Mouse (Mus musculus) liver, embryonic 14.5 days (tissue): ENCODE measurements around the gene Creb3l2.

Experiments used
- CTCF ChIP-seq: IDR thresholded peaks from 2 replicates; pipeline ENCODE4 v1.5.1; 2016; ENCODE audit warnings: antibody characterized with exemption, low read depth, control low read depth
- EP300 ChIP-seq: IDR thresholded peaks from 2 replicates; pipeline ENCODE4 v1.6.1; 2016; ENCODE audit warnings: antibody characterized with exemption, low read depth

- no peak for TF ChIP-seq CTCF
- TF ChIP-seq EP300, result no peak
These were observed 515 bp downstream of the Creb3l2 start for GRCm38 (mm10) chr6:37441251-37442011.
